Mouse (Mus musculus) heart, adult 2 months (tissue): ENCODE measurements around the gene Rmnd5b.

Source experiments
- CTCF ChIP-seq: fragments of 200-600 bp; IDR thresholded peaks from 2 replicates; pipeline ENCODE4 v1.8.1; 2022; ENCODE audit warnings: antibody characterized with exemption, mild to moderate bottlenecking, moderate library complexity
- EP300 ChIP-seq: fragments of 200-500 bp; IDR thresholded peaks from 2 replicates; pipeline ENCODE4 v1.6.1; 2011; ENCODE audit warnings: low read depth, low read length, control low read depth; ENCODE audit not compliant: insufficient read depth
- POLR2A ChIP-seq: fragments of 200-500 bp; IDR thresholded peaks from 2 replicates; pipeline ENCODE4 v1.6.1; 2011; ENCODE audit warnings: mild to moderate bottlenecking, low read depth, low read length, control low read depth; ENCODE audit not compliant: insufficient read depth

- TF ChIP-seq POLR2A, result no peak
- no peak for TF ChIP-seq EP300
- TF ChIP-seq CTCF, result no peak
Observed at GRCm38 (mm10) chr11:51621776-51622175, 13.9 kb downstream of the Rmnd5b start.
